Mouse (Mus musculus) neural tube, embryonic 11.5 days (tissue): ENCODE results near the gene Prpsap1. TPM values are rescaled to one million over a fixed set of nuclear protein-coding genes. Genes with fewer than 3 reads are reported as not detected.

ENCODE experiments used
- ATAC-seq: fragments of 200-750 bp; cut with Nextera tagmentation; 2 replicates; pipeline ENCODE4 v1.8.0; 2017; ENCODE audit warnings: moderate number of reproducible peaks, mild to moderate bottlenecking, moderate TSS enrichment, moderate library complexity; ENCODE audit not compliant: insufficient read depth, low FRiP score, low TSS enrichment
- DNase-seq: peaks from one replicate; pipeline ENCODE4 v3.0.0-alpha.2; 2015; ENCODE audit warnings: low spot score
- H3K27ac ChIP-seq: fragments of 300-500 bp; sonication (generic); 2 replicates; pipeline ENCODE4 v1.5.1; 2014; ENCODE audit warnings: low read depth, mild to moderate bottlenecking, low read length
- H3K27me3 ChIP-seq: fragments of 300-500 bp; sonication (generic); 2 replicates; pipeline ENCODE4 v1.6.1; 2014; ENCODE audit warnings: mild to moderate bottlenecking, low read length, mixed read lengths; ENCODE audit not compliant: control insufficient read depth, insufficient read depth
- H3K36me3 ChIP-seq: fragments of 300-500 bp; sonication (generic); 2 replicates; pipeline ENCODE4 v1.6.1; 2014; ENCODE audit warnings: mild to moderate bottlenecking, low read length, moderate library complexity, mixed read lengths; ENCODE audit not compliant: control insufficient read depth, insufficient read depth
- H3K4me1 ChIP-seq: fragments of 300-500 bp; sonication (generic); 2 replicates; pipeline ENCODE4 v1.6.1; 2014; ENCODE audit warnings: low read length, mixed read lengths; ENCODE audit not compliant: control insufficient read depth, insufficient read depth
- H3K4me2 ChIP-seq: fragments of 300-500 bp; sonication (generic); 2 replicates; pipeline ENCODE4 v1.6.1; 2014; ENCODE audit warnings: low read depth, mild to moderate bottlenecking, moderate library complexity
- H3K4me3 ChIP-seq: fragments of 300-500 bp; sonication (generic); 2 replicates; pipeline ENCODE4 v1.5.1; 2014; ENCODE audit warnings: low read depth, low read length
- H3K9ac ChIP-seq: fragments of 300-500 bp; sonication (generic); 2 replicates; pipeline ENCODE4 v1.6.1; 2014; ENCODE audit warnings: mild to moderate bottlenecking, low read length
- H3K9me3 ChIP-seq: fragments of 300-500 bp; sonication (generic); 2 replicates; pipeline ENCODE4 v1.6.1; 2016; ENCODE audit warnings: low read length; ENCODE audit not compliant: control insufficient read depth
- WGBS: fragments of 180-500 bp; shearing (Covaris S2); extraction: QIAGEN DNeasy Blood & Tissue Kit; methylation state at CpG from one replicate; pipeline ENCODE4 v1.1.7; 2014; 5-methylcytosine and 5-hydroxymethylcytosine counted together
- polyA plus RNA-seq: library from polyadenylated mRNA; unstranded; fragments of >200 nt; fragmentation: Nextera tagmentation; extraction: Ambion mirVana; gene quantifications from 2 replicates; pipeline ENCODE4 v1.2.1, GENCODE M21; 2014

Prpsap1 gene
- polyA plus RNA-seq, 1 experiment from 2014 or later: 222 TPM

GRCm38 (mm10) chr11:116506151-116506875 lies 12.3 kb upstream of the Prpsap1 start:
- no peaks in the 10 kb centered on the region for H3K4me1 ChIP-seq
- no peak for DNase-seq
- no peaks in the 10 kb centered on the region for H3K9me3 ChIP-seq
- H3K4me3 ChIP-seq: no peak overlapping the region
- ATAC-seq: no peak
- H3K9ac ChIP-seq: no peak overlapping the region
- no peaks in the 10 kb centered on the region for H3K36me3 ChIP-seq
- H3K4me2 ChIP-seq: no peak overlapping the region
- no peaks in the 10 kb centered on the region for H3K27me3 ChIP-seq
- WGBS: 81% methylated on average over 17 of the region's 17 CpGs
- H3K27ac ChIP-seq: no peak overlapping the region

- ATAC-seq: no peak
- 69% methylated on average over 5 of the region's 5 CpGs for WGBS
Measured at GRCm38 (mm10) chr11:116505573-116505972, 11.6 kb upstream of the Prpsap1 start.

GRCm38 (mm10) chr11:116504516-116504915 lies 10.5 kb upstream of the Prpsap1 start:
- DNase-seq (no peak), ATAC-seq (no peak)
- Histone ChIP-seq H3K4me1 (no peaks in the 10 kb centered on the region), H3K4me3 (no peak overlapping the region), H3K9me3 (no peaks in the 10 kb centered on the region), H3K4me2 (no peak overlapping the region), H3K27me3 (no peaks in the 10 kb centered on the region), H3K36me3 (no peaks in the 10 kb centered on the region), H3K9ac (no peak overlapping the region), H3K27ac (no peak overlapping the region)
- WGBS: 91% methylated on average over 17 of the region's 17 CpGs

More at GRCm38 (mm10) chr11:116505573-116505972, 11.6 kb upstream of the Prpsap1 start:
- Histone ChIP-seq H3K9me3 (no peaks in the 10 kb centered on the region), H3K9ac (no peak overlapping the region), H3K4me3 (no peak overlapping the region), H3K4me1 (no peaks in the 10 kb centered on the region), H3K27ac (no peak overlapping the region), H3K27me3 (no peaks in the 10 kb centered on the region), H3K36me3 (no peaks in the 10 kb centered on the region), H3K4me2 (no peak overlapping the region)
- no peak for DNase-seq

DNA sequence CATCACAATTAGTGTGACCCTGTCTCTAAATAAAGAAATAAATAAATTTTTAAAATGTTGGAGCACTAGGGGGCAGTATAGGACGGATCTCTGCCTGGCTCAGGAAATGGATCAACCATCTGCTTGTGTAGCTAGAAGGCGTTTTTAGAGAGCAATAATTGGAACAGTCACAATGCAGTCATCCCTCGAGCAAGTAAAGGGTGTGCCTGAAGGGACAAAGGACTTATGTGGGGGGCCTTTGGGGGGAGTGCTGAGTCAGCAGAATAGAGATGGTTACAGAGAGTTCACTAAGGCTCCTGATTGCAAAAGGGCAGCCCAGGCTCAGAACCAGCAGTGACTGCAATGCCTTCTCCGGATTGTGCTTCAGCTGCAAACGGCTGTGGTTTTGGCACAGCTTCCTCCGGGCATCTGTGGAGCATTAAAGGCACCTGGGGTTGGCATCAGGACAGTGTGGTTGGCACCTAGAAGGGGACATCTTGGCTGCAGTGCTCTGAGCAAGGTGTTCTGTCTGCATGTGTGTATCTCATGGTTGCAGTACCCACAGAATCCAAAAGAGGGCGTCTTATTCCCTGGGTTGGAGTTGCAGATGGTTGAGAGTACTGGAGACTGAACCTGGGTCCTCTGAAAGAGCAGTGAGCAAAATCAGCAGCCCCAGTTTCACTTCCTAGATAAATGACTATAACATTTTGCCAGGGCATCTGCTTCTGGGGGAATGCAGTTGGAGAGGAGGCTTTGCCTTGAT lies 7.2 kb upstream of the Prpsap1 start:
- ATAC-seq: no peak
- no peaks in the 10 kb centered on the region for H3K36me3 ChIP-seq
- no peak overlapping the region for H3K27ac ChIP-seq
- peak; percentile 46 for DNase-seq
- H3K4me3 ChIP-seq: no peak overlapping the region
- no peaks in the 10 kb centered on the region for H3K4me1 ChIP-seq
- no peaks in the 10 kb centered on the region for H3K9me3 ChIP-seq
- no peak overlapping the region for H3K9ac ChIP-seq
- WGBS: 28% methylated on average over 7 of the region's 7 CpGs
- no peaks in the 10 kb centered on the region for H3K27me3 ChIP-seq
- H3K4me2 ChIP-seq: no peak overlapping the region

GRCm38 (mm10) chr11:116499018-116499417 lies 5.0 kb upstream of the Prpsap1 start:
- WGBS: 42% methylated on average over 6 of the region's 6 CpGs
- no peak overlapping the region for H3K4me3 ChIP-seq
- no peak overlapping the region for H3K4me2 ChIP-seq
- ATAC-seq (no peak), DNase-seq (no peak)
- H3K27ac ChIP-seq: no peak overlapping the region
- no peaks in the 10 kb centered on the region for H3K9me3 ChIP-seq
- H3K27me3 ChIP-seq: no peaks in the 10 kb centered on the region
- no peaks in the 10 kb centered on the region for H3K36me3 ChIP-seq
- H3K9ac ChIP-seq: peak overlapping the region; percentile 36
- peaks cover 4% of the 10 kb centered on the region; the same call in 1 of the 2 replicates for H3K4me1 ChIP-seq

DNA sequence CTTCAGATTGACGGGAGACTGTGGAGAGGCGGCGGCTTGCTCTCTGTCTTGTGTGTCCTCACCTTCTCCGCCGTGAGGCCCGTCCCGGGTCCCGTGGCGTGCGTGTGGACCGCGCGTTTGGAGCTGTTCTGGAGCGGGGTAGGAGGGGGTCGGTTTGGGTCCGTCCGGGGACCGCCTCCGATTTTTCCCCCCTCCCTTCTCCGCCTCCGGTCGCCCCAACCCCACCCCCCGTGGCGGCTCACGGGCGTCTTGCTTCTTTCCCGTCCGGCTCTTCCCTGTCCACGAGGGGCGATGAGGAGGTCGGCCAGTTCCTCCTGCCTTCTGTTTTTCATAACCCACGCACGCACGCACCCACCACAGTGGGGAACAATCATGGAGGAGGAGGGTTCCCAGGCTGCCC lies 4.6 kb upstream of the Prpsap1 start:
- H3K27ac ChIP-seq: no peak overlapping the region
- 0 out of 2 replicates have a peak overlapping the region, but pooled peaks have one; percentile 12 for H3K4me3 ChIP-seq
- ATAC-seq: no peak
- H3K9ac ChIP-seq: peak overlapping the region; percentile 36
- no peaks in the 10 kb centered on the region for H3K27me3 ChIP-seq
- no peak for DNase-seq
- H3K4me1 ChIP-seq: peaks cover 4% of the 10 kb centered on the region; the same call in 1 of the 2 replicates
- no peaks in the 10 kb centered on the region for H3K9me3 ChIP-seq
- 33% methylated on average over 34 of the region's 34 CpGs for WGBS
- peak overlapping the region; percentile 22 for H3K4me2 ChIP-seq
- no peaks in the 10 kb centered on the region for H3K36me3 ChIP-seq

DNA sequence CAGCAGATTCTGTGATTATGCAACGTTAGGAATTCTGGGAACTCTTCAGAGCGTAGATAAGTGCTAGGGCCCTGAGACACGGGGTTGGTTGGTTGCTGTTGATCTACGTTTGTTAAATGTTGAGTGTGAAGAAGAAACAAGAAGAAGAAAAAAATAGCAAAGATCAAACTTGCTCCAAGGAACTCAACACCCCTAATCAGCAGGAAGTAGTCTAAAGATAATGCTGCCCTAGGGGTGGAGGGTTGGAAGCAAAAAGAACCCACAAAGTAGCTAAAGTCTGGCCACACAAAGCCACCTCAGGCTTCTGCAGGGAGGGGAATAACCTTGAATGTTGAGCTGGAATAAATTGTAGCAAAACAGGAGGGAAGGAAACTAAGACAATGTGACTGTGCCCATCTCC lies 3.3 kb upstream of the Prpsap1 start:
- Histone ChIP-seq H3K4me2 (no peak overlapping the region), H3K4me1 (peaks cover 4% of the 10 kb centered on the region; the same call in 1 of the 2 replicates), H3K9me3 (no peaks in the 10 kb centered on the region), H3K4me3 (no peak overlapping the region), H3K9ac (no peak overlapping the region), H3K36me3 (no peaks in the 10 kb centered on the region), H3K27me3 (no peaks in the 10 kb centered on the region), H3K27ac (no peak overlapping the region)
- 92% methylated on average over 4 of the region's 4 CpGs for whole genome bisulfite sequencing
- ATAC-seq (no peak), DNase-seq (no peak)

DNA sequence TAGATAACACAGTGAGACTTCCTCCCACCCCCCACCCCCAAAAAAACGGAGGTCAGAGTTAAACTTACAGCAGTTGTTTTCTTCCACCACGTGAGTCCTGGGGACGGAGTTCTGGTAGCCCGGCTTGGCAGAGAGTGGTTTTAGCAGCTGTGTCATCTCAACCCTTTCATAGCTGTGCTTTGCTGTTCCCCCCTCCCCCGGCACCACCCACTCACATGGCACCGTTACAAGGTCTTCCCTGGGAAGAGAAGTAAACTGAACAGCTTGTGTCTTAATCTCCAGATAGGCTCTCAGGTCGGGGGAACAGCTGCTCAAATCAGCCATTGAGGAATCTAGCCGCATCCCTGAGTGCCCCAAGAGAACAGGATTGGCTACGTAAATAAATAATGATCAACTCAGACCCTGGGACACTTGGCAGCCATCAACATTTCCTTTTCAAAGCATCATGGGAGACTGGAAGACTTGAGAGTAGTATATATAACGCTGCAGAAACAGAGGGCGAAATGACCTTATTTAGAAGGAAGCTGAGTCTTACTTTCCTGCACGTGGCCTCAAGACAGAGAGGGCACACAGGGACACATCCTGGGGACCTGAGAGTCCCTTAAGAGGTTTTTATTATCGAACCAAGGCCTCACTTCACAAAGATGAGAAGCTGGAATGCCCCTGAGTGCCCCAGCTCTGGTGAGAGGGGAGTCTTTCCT lies 622 bp upstream of the Prpsap1 start:
- H3K27me3 ChIP-seq: no peaks in the 10 kb centered on the region
- H3K4me3 ChIP-seq: no peak overlapping the region
- H3K9ac ChIP-seq: no peak overlapping the region
- H3K27ac ChIP-seq: peak overlapping the region; percentile 60
- no peaks in the 10 kb centered on the region for H3K36me3 ChIP-seq
- H3K4me2 ChIP-seq: 0 out of 2 replicates have a peak overlapping the region, but pooled peaks have one; percentile 7
- no peaks in the 10 kb centered on the region for H3K9me3 ChIP-seq
- WGBS: 60% methylated on average over 13 of the region's 13 CpGs
- peaks cover 4% of the 10 kb centered on the region; the same call in 1 of the 2 replicates for H3K4me1 ChIP-seq
- ATAC-seq: no peak
- DNase-seq: peak; percentile 26
